Mouse (Mus musculus): ENCODE data around the gene Hace1. TPM values are rescaled to one million over a fixed set of nuclear protein-coding genes. Genes with fewer than 3 reads are reported as not detected.

Gene Hace1
- polyA plus RNA-seq (2014; fragmentation: Illumina TruSeq; extraction: RNeasy Lipid Tissue Mini Kit (QIAGEN cat#74804); ENCODE audit: low read depth, low replicate concordance): 9.1 TPM

DNA sequence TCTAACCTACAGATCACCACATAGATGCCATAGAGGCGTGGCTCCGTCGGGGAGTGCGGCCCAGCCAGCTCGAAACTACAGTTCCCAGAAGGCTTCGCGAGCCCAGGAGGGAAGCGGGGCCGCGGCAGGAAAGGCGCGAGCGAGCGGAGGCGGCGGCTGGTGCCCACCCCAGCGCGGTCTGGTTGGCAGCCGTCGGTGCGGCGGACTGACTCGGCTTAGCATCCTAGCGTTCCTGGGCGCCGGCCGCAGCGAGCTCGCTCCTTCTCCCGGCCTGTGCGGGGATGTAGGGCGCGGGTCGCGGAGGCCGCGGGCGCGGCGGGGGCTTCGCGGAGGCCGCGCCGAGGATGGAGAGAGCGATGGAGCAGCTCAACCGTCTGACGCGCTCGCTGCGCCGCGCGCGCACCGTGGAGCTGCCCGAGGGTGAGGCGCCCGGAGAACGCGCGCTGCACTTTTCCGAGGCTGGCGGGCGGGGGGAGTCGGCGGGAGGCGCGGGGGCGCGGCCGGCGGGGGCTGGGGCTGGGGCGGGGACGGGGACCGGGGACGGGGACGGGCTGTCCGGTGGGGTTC, at the start of gene Hace1:
Gene Hace1 (plus strand): TSS at position 99 of the 567 bp plus-strand sequence.

Other genes starting within 250 kb of the Hace1 start
- 37.8 TPM for gene Bves, start 242.1 kb upstream of the Hace1 start, polyA plus RNA-seq (2014; fragmentation: Illumina TruSeq; extraction: RNeasy Lipid Tissue Mini Kit (QIAGEN cat#74804); ENCODE audit: low read depth, low replicate concordance)
- not detected for gene Lin28b, start 91.4 kb upstream of the Hace1 start, polyA plus RNA-seq (2014; fragmentation: Illumina TruSeq; extraction: RNeasy Lipid Tissue Mini Kit (QIAGEN cat#74804); ENCODE audit: low read depth, low replicate concordance)